Comparison of ENCODE assay signal across 7 mouse cellular contexts in genomic region chr1:172500451-172501370, GRCm38 (mm10). TPM values are rescaled to one million over a fixed set of nuclear protein-coding genes. Genes with fewer than 3 reads are reported as not detected.
DNase-seq lines count a peak whose midpoint lies in the region; ATAC-seq and TF ChIP-seq lines count a peak whose summit lies in the region.

No protein-coding gene starts in this region.

- TF ChIP-seq CTCF in bone marrow macrophage, adult 2 months (IDR thresholded peaks at IDR 0.05; ENCODE audit: low read depth, low read length) = no peak
- no peak for TF ChIP-seq CTCF in intestine, postnatal 0 days (IDR thresholded peaks at IDR 0.05; ENCODE audit: low read depth)
- TF ChIP-seq CTCF in lung, embryonic 14.5 days (IDR thresholded peaks at IDR 0.05; ENCODE audit: low read depth) = no peak

- H3K9ac ChIP-seq in intestine, postnatal 0 days (ENCODE audit: low read depth, low read length) = peak overlapping the region; percentile 71
- H3K9ac ChIP-seq in lung, embryonic 14.5 days = peak overlapping the region; percentile 85
- H3K9ac ChIP-seq in neural tube, embryonic 15.5 days (replicated peaks) = peak overlapping the region; percentile 42

- H3K36me3 ChIP-seq in intestine, postnatal 0 days (ENCODE audit: control insufficient read depth, insufficient read depth) = peaks cover 37% of the 10 kb centered on the region
- peaks cover 27% of the 10 kb centered on the region for H3K36me3 ChIP-seq in lung, embryonic 14.5 days (ENCODE audit: insufficient read depth)
- peaks cover 18% of the 10 kb centered on the region for H3K36me3 ChIP-seq in neural tube, embryonic 15.5 days

- DNase-seq in MEL-GATA-1-ER (ENCODE audit: extremely low read depth, low read depth) = peak; percentile 27
- DNase-seq in heart, adult 11 months = peak; percentile 98
- DNase-seq in lung, embryonic 14.5 days = peak; percentile 68
- no peak for DNase-seq in layer of hippocampus, adult 8-10 months (ENCODE audit: low spot score in 2 of 2)

- peak overlapping the region; percentile 77 for H3K4me3 ChIP-seq in bone marrow macrophage, adult 2 months (ENCODE audit: insufficient read depth, low read length)
- H3K4me3 ChIP-seq in intestine, postnatal 0 days (ENCODE audit: low read depth, low read length) = peak overlapping the region; percentile 76
- H3K4me3 ChIP-seq in lung, embryonic 14.5 days (ENCODE audit: low read depth, low read length) = peak overlapping the region; percentile 79
- H3K4me3 ChIP-seq in neural tube, embryonic 15.5 days (replicated peaks) = peak overlapping the region; percentile 43

- no peak for TF ChIP-seq POLR2A in bone marrow macrophage, adult 2 months (IDR thresholded peaks at IDR 0.05; ENCODE audit: borderline replicate concordance, low read depth, low read length)

- peak; percentile 61 for ATAC-seq in intestine, postnatal 0 days
- peak; percentile 12 for ATAC-seq in lung, embryonic 14.5 days (ENCODE audit: insufficient read depth)
- ATAC-seq in neural tube, embryonic 15.5 days (ENCODE audit: low FRiP score) = peak; percentile 7; the same call in 1 of the 2 replicates

- H3K27me3 ChIP-seq in intestine, postnatal 0 days (replicated peaks; ENCODE audit: control insufficient read depth, insufficient read depth, low read length) = no peaks in the 10 kb centered on the region
- no peaks in the 10 kb centered on the region for H3K27me3 ChIP-seq in lung, embryonic 14.5 days (ENCODE audit: insufficient read depth, low read length)
- H3K27me3 ChIP-seq in neural tube, embryonic 15.5 days (replicated peaks) = peaks cover 37% of the 10 kb centered on the region

- no peaks in the 10 kb centered on the region for H3K9me3 ChIP-seq in intestine, postnatal 0 days (ENCODE audit: control insufficient read depth)
- H3K9me3 ChIP-seq in lung, embryonic 14.5 days (ENCODE audit: low read depth, low read length) = no peaks in the 10 kb centered on the region
- H3K9me3 ChIP-seq in neural tube, embryonic 15.5 days (replicated peaks) = no peaks in the 10 kb centered on the region

- under 1% methylated on average over 56 of the region's 56 CpGs for WGBS in intestine, postnatal 0 days
- 1% methylated on average over 56 of the region's 56 CpGs for WGBS in lung, embryonic 14.5 days
- WGBS in neural tube, embryonic 15.5 days = 1% methylated on average over 55 of the region's 56 CpGs

- H3K4me1 ChIP-seq in bone marrow macrophage, adult 2 months (ENCODE audit: control insufficient read depth, insufficient read depth, low read length) = peaks cover 18% of the 10 kb centered on the region
- H3K4me1 ChIP-seq in intestine, postnatal 0 days (replicated peaks; ENCODE audit: control insufficient read depth, insufficient read depth, low read length) = peaks cover 17% of the 10 kb centered on the region
- H3K4me1 ChIP-seq in lung, embryonic 14.5 days (ENCODE audit: insufficient read depth) = peaks cover 30% of the 10 kb centered on the region
- peaks cover 55% of the 10 kb centered on the region for H3K4me1 ChIP-seq in neural tube, embryonic 15.5 days

- peak overlapping the region; percentile 88 for H3K27ac ChIP-seq in bone marrow macrophage, adult 2 months (ENCODE audit: insufficient read depth, low read depth, low read length)
- peak overlapping the region; percentile 93 for H3K27ac ChIP-seq in intestine, postnatal 0 days (ENCODE audit: low read depth, low read length)
- H3K27ac ChIP-seq in lung, embryonic 14.5 days (ENCODE audit: low read depth) = peak overlapping the region; percentile 94
- H3K27ac ChIP-seq in neural tube, embryonic 15.5 days (replicated peaks) = peak overlapping the region; percentile 71

- peak overlapping the region; percentile 85 for H3K4me2 ChIP-seq in intestine, postnatal 0 days (replicated peaks; ENCODE audit: low read depth)
- H3K4me2 ChIP-seq in lung, embryonic 14.5 days = peak overlapping the region; percentile 79
- peak overlapping the region; percentile 57 for H3K4me2 ChIP-seq in neural tube, embryonic 15.5 days

RNA-seq across cellular contexts. Expression of gene Tagln2, which starts 0.9 kb away (rescaled TPM):
- 316 and 321 TPM in 2 replicates for polyA plus RNA-seq in bone marrow macrophage, adult 2 months (2012; ENCODE audit: insufficient read depth, insufficient read length, missing spikeins)
- 339 and 374 TPM in 2 replicates for polyA plus RNA-seq in intestine, postnatal 0 days (2015; fragmentation: Nextera tagmentation; extraction: Ambion mirVana)
- 395 and 407 TPM in 2 replicates for polyA plus RNA-seq in lung, embryonic 14.5 days (2014; fragmentation: Nextera tagmentation; extraction: Ambion mirVana)
- 140 and 198 TPM in 2 replicates for polyA plus RNA-seq in neural tube, embryonic 15.5 days (2015; fragmentation: Nextera tagmentation; extraction: Ambion mirVana)
- 10 to 100 TPM; 11.7 to 21.0 (median 16.7) TPM for total RNA-seq in layer of hippocampus, adult 8-10 months (2022)

RNA-seq across cellular contexts. Expression of gene Igsf9, which starts 19.1 kb away (rescaled TPM):
- polyA plus RNA-seq in bone marrow macrophage, adult 2 months (2012; ENCODE audit: insufficient read depth, insufficient read length, missing spikeins) = 6.3 and 7.6 TPM in 2 replicates
- 73.4 and 93.7 TPM in 2 replicates for polyA plus RNA-seq in intestine, postnatal 0 days (2015; fragmentation: Nextera tagmentation; extraction: Ambion mirVana)
- polyA plus RNA-seq in lung, embryonic 14.5 days (2014; fragmentation: Nextera tagmentation; extraction: Ambion mirVana) = 23.5 and 26.0 TPM in 2 replicates
- 38.9 TPM in 2 replicates for polyA plus RNA-seq in neural tube, embryonic 15.5 days (2015; fragmentation: Nextera tagmentation; extraction: Ambion mirVana)
- total RNA-seq in layer of hippocampus, adult 8-10 months (2022) = 1 to 10 TPM; 4.1 to 6.6 (median 5.3) TPM

RNA-seq across cellular contexts. Expression of gene Cfap45, which starts 19.9 kb away (rescaled TPM):
- polyA plus RNA-seq in bone marrow macrophage, adult 2 months (2012; ENCODE audit: insufficient read depth, insufficient read length, missing spikeins) = 0.87 and 1.2 TPM in 2 replicates
- polyA plus RNA-seq in intestine, postnatal 0 days (2015; fragmentation: Nextera tagmentation; extraction: Ambion mirVana) = 0.77 and 1.3 TPM in 2 replicates
- 4.2 and 5.1 TPM in 2 replicates for polyA plus RNA-seq in lung, embryonic 14.5 days (2014; fragmentation: Nextera tagmentation; extraction: Ambion mirVana)
- polyA plus RNA-seq in neural tube, embryonic 15.5 days (2015; fragmentation: Nextera tagmentation; extraction: Ambion mirVana) = 3.8 and 4.3 TPM in 2 replicates
- total RNA-seq in layer of hippocampus, adult 8-10 months (2022) = 1 to 10 TPM; 4.7 to 7.4 (median 5.6) TPM

RNA-seq across cellular contexts. Expression of gene Slamf9, which starts 25.6 kb away (rescaled TPM):
- 90.6 and 98.9 TPM in 2 replicates for polyA plus RNA-seq in bone marrow macrophage, adult 2 months (2012; ENCODE audit: insufficient read depth, insufficient read length, missing spikeins)
- 1.8 and 2.1 TPM in 2 replicates for polyA plus RNA-seq in intestine, postnatal 0 days (2015; fragmentation: Nextera tagmentation; extraction: Ambion mirVana)
- 0.32 and 1.0 TPM in 2 replicates for polyA plus RNA-seq in lung, embryonic 14.5 days (2014; fragmentation: Nextera tagmentation; extraction: Ambion mirVana)
- polyA plus RNA-seq in neural tube, embryonic 15.5 days (2015; fragmentation: Nextera tagmentation; extraction: Ambion mirVana) = 0.36 and 0.38 TPM in 2 replicates
- total RNA-seq in layer of hippocampus, adult 8-10 months (2022) = 1 to 10 TPM in 2 of 4 experiments, not detected in 2; 7.5 to 8.6 TPM

RNA-seq across cellular contexts. Expression of gene Vsig8, which starts 55.0 kb away (rescaled TPM):
- polyA plus RNA-seq in bone marrow macrophage, adult 2 months (2012; ENCODE audit: insufficient read depth, insufficient read length, missing spikeins) = not detected in 2 replicates
- polyA plus RNA-seq in intestine, postnatal 0 days (2015; fragmentation: Nextera tagmentation; extraction: Ambion mirVana) = 0.44 and 0.53 TPM in 2 replicates
- 0.24 TPM in 1 of 2 replicates, not detected in the other for polyA plus RNA-seq in lung, embryonic 14.5 days (2014; fragmentation: Nextera tagmentation; extraction: Ambion mirVana)
- polyA plus RNA-seq in neural tube, embryonic 15.5 days (2015; fragmentation: Nextera tagmentation; extraction: Ambion mirVana) = 1.4 and 1.9 TPM in 2 replicates
- under 1 TPM in 3 of 4 experiments, not detected in 1; 0.56 to 0.71 (median 0.64) TPM for total RNA-seq in layer of hippocampus, adult 8-10 months (2022)

Comparison
In these comparisons a context has a peak if more than half of its experiments do, and no peak if none do; other contexts are left out.
1. DNase-seq: peak in MEL-GATA-1-ER (single experiment), heart, adult 11 months (single experiment) and lung, embryonic 14.5 days (single experiment); none in layer of hippocampus, adult 8-10 months (0 of 2).
2. ATAC-seq: peak in every context shown above with its lines; median percentile 61 in intestine, postnatal 0 days; 12 in lung, embryonic 14.5 days; 7 in neural tube, embryonic 15.5 days.
3. Peak in every context shown above with its lines, with median percentiles within 50 percentile points of each other: H3K27ac ChIP-seq, H3K4me3 ChIP-seq, H3K4me2 ChIP-seq and H3K9ac ChIP-seq.